8 mouse cellular contexts compared by ENCODE assay signal in the genomic region with DNA sequence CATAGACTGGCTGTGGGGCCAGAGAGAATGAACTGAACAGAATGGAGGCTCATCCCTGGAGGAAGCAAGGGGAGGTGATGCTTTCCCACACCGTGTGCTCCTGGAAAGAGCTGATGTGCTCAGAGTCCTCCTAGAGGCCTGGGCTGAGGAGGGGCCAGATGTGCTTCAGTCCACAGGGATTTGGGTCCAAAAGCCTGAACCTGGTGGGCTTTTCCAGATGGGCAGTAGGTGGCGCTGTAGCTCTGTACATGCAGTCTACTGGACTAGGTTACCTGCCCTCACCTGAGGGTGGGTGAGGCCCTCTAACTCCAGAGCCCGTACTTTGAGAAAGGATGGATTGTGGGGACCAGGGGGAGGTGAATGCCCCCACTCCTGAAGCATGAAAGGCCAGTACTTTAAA. TPM values are rescaled to one million over a fixed set of nuclear protein-coding genes. Genes with fewer than 3 reads are reported as not detected.
DNase-seq lines count a peak whose midpoint lies in the region.

No protein-coding gene starts in this region.

- DNase-seq in urinary bladder, adult 18-20 months (ENCODE audit: low spot score in 2 of 2) = peak; percentile 33 to 59
- DNase-seq in urinary bladder, postnatal 10 days (ENCODE audit: low spot score) = no peak
- DNase-seq in cerebellum, adult 11-12 months = peak; percentile 45
- DNase-seq in gastrocnemius, postnatal 10 days = peak; percentile 63
- DNase-seq in kidney, adult 18-20 months = peak; percentile 73
- peak; percentile 57 to 69 for DNase-seq in lung, adult 18-20 months
- peak; percentile 41 to 66 for DNase-seq in right cerebral cortex, postnatal 10 days (ENCODE audit: low spot score in 2 of 2)
- peak; percentile 48 to 63 for DNase-seq in urinary bladder, postnatal 36 days (ENCODE audit: low spot score in 2 of 2)

RNA-seq across cellular contexts. Expression of gene Thap12, which starts 40.4 kb away (rescaled TPM):
- total RNA-seq in gastrocnemius, postnatal 10 days (2021) = 10 to 100 TPM; 74.8 to 77.7 TPM
